Mouse (Mus musculus) C2C12 (cell line): Measurements from ENCODE around the gene Macc1.

Source experiments
- CTCF ChIP-seq: IDR thresholded peaks from one replicate; pipeline ENCODE4 v1.5.1; 2011; ENCODE audit not compliant: control insufficient read depth, insufficient read depth, insufficient read length
- MAX ChIP-seq: IDR thresholded peaks from one replicate; pipeline ENCODE4 v1.6.1; 2011; ENCODE audit warnings: mild to moderate bottlenecking, control low read depth
- MYOD1 ChIP-seq: IDR thresholded peaks from one replicate; pipeline ENCODE4 v1.6.1; 2011; ENCODE audit warnings: low read depth; ENCODE audit not compliant: control insufficient read depth, insufficient read length
- MYOG ChIP-seq: IDR thresholded peaks from one replicate; pipeline ENCODE4 v1.6.1; 2011; ENCODE audit not compliant: control insufficient read depth, insufficient read length; ENCODE audit errors: extremely low read depth
- USF1 ChIP-seq: IDR thresholded peaks from one replicate; pipeline ENCODE4 v1.6.1; 2011; ENCODE audit warnings: low read depth, mild to moderate bottlenecking, control low read depth, moderate library complexity

GRCm38 (mm10) chr12:119303618-119304017 is 10.5 kb upstream of the Macc1 start:
- TF ChIP-seq CTCF (no peak), USF1 (no peak), MYOG (no peak), MAX (no peak), MYOD1 (no peak)
